Mouse (Mus musculus) heart, adult 2 months (tissue): ENCODE results near the gene Rassf3.

ENCODE experiments used
- CTCF ChIP-seq: fragments of 200-600 bp; IDR thresholded peaks from 2 replicates; pipeline ENCODE4 v1.8.1; 2022; ENCODE audit warnings: antibody characterized with exemption, mild to moderate bottlenecking, moderate library complexity
- POLR2A ChIP-seq: fragments of 200-500 bp; IDR thresholded peaks from 2 replicates; pipeline ENCODE4 v1.6.1; 2011; ENCODE audit warnings: mild to moderate bottlenecking, low read depth, low read length, control low read depth; ENCODE audit not compliant: insufficient read depth

- no peak for TF ChIP-seq CTCF
- no peak for TF ChIP-seq POLR2A
Observed at GRCm38 (mm10) chr10:121418835-121419234, 57.3 kb downstream of the Rassf3 start.
